In genomic region chr13:107073039-107073620, GRCm38 (mm10) we compare ENCODE assay signal across 8 mouse cellular contexts. TPM values are rescaled to one million over a fixed set of nuclear protein-coding genes. Genes with fewer than 3 reads are reported as not detected.
DNase-seq lines count a peak whose midpoint lies in the region; ATAC-seq and TF ChIP-seq lines count a peak whose summit lies in the region.

No protein-coding gene starts in this region.

- peak; percentile 18 to 26 for DNase-seq in heart, adult 18-20 months
- no peak for DNase-seq in heart, postnatal 36 days
- peak; percentile 23 to 25 for DNase-seq in cerebellum, adult 2 months
- DNase-seq in layer of hippocampus, adult 9-11 months: peak; percentile 41
- DNase-seq in mesoderm, embryonic 11.5 days (ENCODE audit: low read depth, low spot score): peak; percentile 39
- DNase-seq in stomach, postnatal 0 days (ENCODE audit: low spot score): peak; percentile 31
- DNase-seq in spleen, postnatal 10 days (ENCODE audit: low spot score in 2 of 2): no peak

- no peaks in the 10 kb centered on the region for H3K36me3 ChIP-seq in stomach, postnatal 0 days (ENCODE audit: control insufficient read depth, insufficient read depth, low read length)

- no peak for TF ChIP-seq POLR2A in cerebellum, adult 2 months (IDR thresholded peaks at IDR 0.05; ENCODE audit: borderline replicate concordance, insufficient read depth, low read length)

- H3K27ac ChIP-seq in cerebellum, adult 2 months (ENCODE audit: insufficient read depth, low read length): no peak overlapping the region
- no peak overlapping the region for H3K27ac ChIP-seq in stomach, postnatal 0 days (replicated peaks)

- H3K9me3 ChIP-seq in stomach, postnatal 0 days (ENCODE audit: control insufficient read depth, low read length): no peaks in the 10 kb centered on the region

- H3K4me3 ChIP-seq in cerebellum, adult 2 months (replicated peaks; ENCODE audit: insufficient read depth, low read depth, low read length): peak overlapping the region; percentile 52
- peak overlapping the region; percentile 25 for H3K4me3 ChIP-seq in stomach, postnatal 0 days (ENCODE audit: low read depth, low read length)

- no peak for TF ChIP-seq EP300 in stomach, postnatal 0 days (optimal IDR thresholded peaks at IDR 0.05)

- peak overlapping the region; percentile 49 for H3K4me2 ChIP-seq in stomach, postnatal 0 days (replicated peaks; ENCODE audit: low read depth)

- H3K27me3 ChIP-seq in cerebellum, adult 2 months (ENCODE audit: control insufficient read depth, insufficient read depth, low read length): no peaks in the 10 kb centered on the region
- no peaks in the 10 kb centered on the region for H3K27me3 ChIP-seq in stomach, postnatal 0 days (ENCODE audit: control insufficient read depth, insufficient read depth, low read length)

- 0 out of 2 replicates have a peak, but pooled peaks cover 3% of the 10 kb centered on the region for H3K4me1 ChIP-seq in cerebellum, adult 2 months (ENCODE audit: control insufficient read depth, insufficient read depth, low read length)
- H3K4me1 ChIP-seq in stomach, postnatal 0 days (replicated peaks; ENCODE audit: control insufficient read depth, insufficient read depth): no peaks in the 10 kb centered on the region

- 4% methylated on average over 14 of the region's 14 CpGs for WGBS in cerebellum, adult 2 months
- WGBS in stomach, postnatal 0 days: 6% methylated on average over 14 of the region's 14 CpGs

- H3K9ac ChIP-seq in stomach, postnatal 0 days (ENCODE audit: low read length): peak overlapping the region; percentile 41

- ATAC-seq in frontal cortex, adult (ENCODE audit: low TSS enrichment): peak; percentile 86
- ATAC-seq in stomach, postnatal 0 days (ENCODE audit: low FRiP score, low TSS enrichment): peak; percentile 51; the same call in 1 of the 2 replicates

- intact Hi-C loops in heart, postnatal 36 days (cut with DNase I): no loop called here

- TF ChIP-seq CTCF in cerebellum, adult 2 months (IDR thresholded peaks at IDR 0.05; ENCODE audit: borderline replicate concordance, insufficient read depth, low read depth, low read length): no peak
- TF ChIP-seq CTCF in stomach, postnatal 0 days (IDR thresholded peaks at IDR 0.05; ENCODE audit: low read depth): no peak

RNA-seq across cellular contexts. Expression of gene Kif2a, which starts 51.2 kb away (rescaled TPM):
- 10 to 100 TPM; 31.0 to 32.4 TPM for total RNA-seq in heart, adult 18-20 months (2021)
- 10 to 100 TPM; 33.2 to 35.4 TPM for total RNA-seq in heart, postnatal 36 days (2021)
- 30.8 and 31.4 TPM in 2 replicates for polyA plus RNA-seq in cerebellum, adult 2 months (2012; rRNA removed)
- polyA plus RNA-seq in stomach, postnatal 0 days (2015; fragmentation: Nextera tagmentation; extraction: Ambion mirVana): 13.0 and 16.7 TPM in 2 replicates

Comparison
In these comparisons a context has a peak if more than half of its experiments do, and no peak if none do; other contexts are left out.
1. DNase-seq: peak in heart, adult 18-20 months (2 of 2), cerebellum, adult 2 months (2 of 2), layer of hippocampus, adult 9-11 months (single experiment), mesoderm, embryonic 11.5 days (single experiment) and stomach, postnatal 0 days (single experiment); none in heart, postnatal 36 days (0 of 2) and spleen, postnatal 10 days (0 of 2).